15 mouse cellular contexts compared by ENCODE assay signal in the genomic region with DNA sequence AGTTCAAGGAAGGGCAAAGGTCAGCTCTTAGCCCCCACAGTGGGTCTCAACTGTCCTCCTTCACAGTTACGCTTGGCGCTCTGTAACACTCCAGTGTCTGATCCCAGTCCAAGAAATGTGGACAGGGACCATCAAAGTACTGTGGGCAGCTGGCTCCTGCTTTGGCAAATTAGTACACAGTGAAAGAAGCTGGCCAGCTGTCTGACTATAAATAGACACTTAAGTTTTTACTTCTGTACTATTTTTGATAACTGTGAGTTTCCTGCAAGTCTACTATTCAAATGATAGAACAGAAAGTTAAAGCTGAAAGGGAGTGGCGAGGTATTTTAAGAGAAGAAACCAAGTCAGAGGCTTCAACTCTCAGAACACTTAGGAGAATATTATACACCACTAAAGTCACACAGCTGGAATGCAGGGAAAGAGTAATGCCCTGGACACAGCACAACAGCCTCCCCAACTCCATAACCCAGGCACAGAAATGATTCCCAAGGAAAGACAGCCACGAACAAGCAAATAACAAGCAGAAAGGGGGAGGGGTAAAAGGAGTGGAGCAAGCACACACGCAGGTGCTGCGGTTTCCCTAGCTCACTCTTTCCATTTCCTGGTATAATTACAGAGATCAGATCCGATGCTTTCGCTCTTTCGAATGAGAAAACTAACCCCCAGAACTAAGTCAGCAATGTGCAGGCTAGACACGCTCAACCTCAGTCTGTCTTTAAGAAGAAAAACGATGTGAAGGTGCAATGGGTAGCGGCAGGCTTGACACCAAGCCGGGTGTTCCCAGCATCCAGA. TPM values are rescaled to one million over a fixed set of nuclear protein-coding genes. Genes with fewer than 3 reads are reported as not detected.
A peak's percentile ranks its signal among the peaks of the same experiment; 100 is the strongest.
DNase-seq lines count a peak whose midpoint lies in the region; ATAC-seq and TF ChIP-seq lines count a peak whose summit lies in the region.
"Had no signal": no experiment of that assay in that cellular context is flagged by ENCODE, and none has a peak within 500 bp of the region (broad histone marks: within the 10 kb centered on the region; RNA-seq: fewer than 3 reads in every experiment).

No protein-coding gene starts in this region.

- H3K36me3 ChIP-seq in lung, embryonic 14.5 days (ENCODE audit: insufficient read depth), result peaks cover 16% of the 10 kb centered on the region
- H3K36me3 ChIP-seq in forebrain, embryonic 12.5 days (replicated peaks), result no peaks in the 10 kb centered on the region
- H3K36me3 ChIP-seq: hindbrain, embryonic 15.5 days; neural tube, embryonic 12.5 days had no signal

- DNase-seq in lung, embryonic 14.5 days, result peak; percentile 53
- DNase-seq in lung, postnatal 25 days (ENCODE audit: low spot score), result no peak
- peak; percentile 78 for DNase-seq in CD4-positive, CD25-positive, alpha-beta regulatory T cell, adult 2 months (ENCODE audit: low read depth, low spot score)
- peak; percentile 84 for DNase-seq in induced T-regulatory cell, adult 2 months (ENCODE audit: low read depth)
- DNase-seq in telencephalon, adult 2 months (ENCODE audit: low read depth, low spot score), result peak; percentile 13
- no peak for DNase-seq in left cerebral cortex, adult 8-10 months (ENCODE audit: low spot score in 2 of 2)
- DNase-seq: adrenal gland, postnatal 25 days; cerebellum, adult 11 months had no signal

- no peaks in the 10 kb centered on the region for H3K27me3 ChIP-seq in lung, embryonic 14.5 days (ENCODE audit: insufficient read depth, low read length)
- no peaks in the 10 kb centered on the region for H3K27me3 ChIP-seq in forebrain, embryonic 12.5 days
- H3K27me3 ChIP-seq: hindbrain, embryonic 15.5 days; liver, embryonic 12.5 days; neural tube, embryonic 12.5 days had no signal

- H3K4me2 ChIP-seq in lung, embryonic 14.5 days, result no peak overlapping the region
- no peak overlapping the region for H3K4me2 ChIP-seq in forebrain, embryonic 12.5 days
- H3K4me2 ChIP-seq: hindbrain, embryonic 15.5 days; liver, embryonic 12.5 days; neural tube, embryonic 12.5 days had no signal

- no peak for TF ChIP-seq CTCF in lung, embryonic 14.5 days (IDR thresholded peaks at IDR 0.05; ENCODE audit: low read depth)

- H3K4me1 ChIP-seq in lung, embryonic 14.5 days (ENCODE audit: insufficient read depth), result no peaks in the 10 kb centered on the region
- H3K4me1 ChIP-seq in forebrain, embryonic 12.5 days, result no peaks in the 10 kb centered on the region
- H3K4me1 ChIP-seq: hindbrain, embryonic 15.5 days; liver, embryonic 12.5 days; neural tube, embryonic 12.5 days had no signal

- WGBS in lung, embryonic 14.5 days, result 74% methylated on average over 13 of the region's 13 CpGs
- 92% methylated on average over 13 of the region's 13 CpGs for WGBS in forebrain, embryonic 12.5 days

- no peak for ATAC-seq in lung, embryonic 14.5 days (ENCODE audit: insufficient read depth)
- no peak for ATAC-seq in forebrain, embryonic 12.5 days (ENCODE audit: low FRiP score)
- ATAC-seq: liver, embryonic 12.5 days had no signal

- H3K9ac ChIP-seq in lung, embryonic 14.5 days, result no peak overlapping the region
- no peak overlapping the region for H3K9ac ChIP-seq in forebrain, embryonic 12.5 days
- H3K9ac ChIP-seq: hindbrain, embryonic 15.5 days; liver, embryonic 12.5 days; neural tube, embryonic 12.5 days had no signal

- no peak overlapping the region for H3K4me3 ChIP-seq in lung, embryonic 14.5 days (ENCODE audit: low read depth, low read length)
- H3K4me3 ChIP-seq in forebrain, embryonic 12.5 days (replicated peaks), result no peak overlapping the region
- H3K4me3 ChIP-seq: hindbrain, embryonic 15.5 days; liver, embryonic 12.5 days; neural tube, embryonic 12.5 days had no signal

- no peaks in the 10 kb centered on the region for H3K9me3 ChIP-seq in lung, embryonic 14.5 days (ENCODE audit: low read depth, low read length)
- H3K9me3 ChIP-seq in forebrain, embryonic 12.5 days, result no peaks in the 10 kb centered on the region
- H3K9me3 ChIP-seq: hindbrain, embryonic 15.5 days; liver, embryonic 12.5 days; neural tube, embryonic 12.5 days had no signal

- H3K27ac ChIP-seq in lung, embryonic 14.5 days (ENCODE audit: low read depth), result no peak overlapping the region
- no peak overlapping the region for H3K27ac ChIP-seq in forebrain, embryonic 12.5 days
- H3K27ac ChIP-seq: hindbrain, embryonic 15.5 days; kidney, postnatal 0 days; liver, embryonic 12.5 days; neural tube, embryonic 12.5 days had no signal

RNA-seq across cellular contexts. Expression of a gene that starts 25.7 kb away (rescaled TPM):
- polyA plus RNA-seq in lung, embryonic 14.5 days (2014; fragmentation: Nextera tagmentation; extraction: Ambion mirVana), result 82.2 and 83.8 TPM in 2 replicates
- polyA plus RNA-seq in forebrain, embryonic 12.5 days (2016; fragmentation: Nextera tagmentation; extraction: Ambion mirVana), result 27.6 and 29.1 TPM in 2 replicates
- total RNA-seq in left cerebral cortex, adult 8-10 months (2022), result 10 to 100 TPM; 80.0 to 93.2 (median 85.2) TPM

RNA-seq across cellular contexts. Expression of a gene that starts 42.3 kb away (rescaled TPM):
- polyA plus RNA-seq in lung, embryonic 14.5 days (2014; fragmentation: Nextera tagmentation; extraction: Ambion mirVana), result 0.11 TPM in 1 of 2 replicates, not detected in the other
- 0.17 and 0.69 TPM in 2 replicates for polyA plus RNA-seq in forebrain, embryonic 12.5 days (2016; fragmentation: Nextera tagmentation; extraction: Ambion mirVana)
- total RNA-seq in left cerebral cortex, adult 8-10 months (2022), result 1 to 10 TPM in 1 of 4 experiments, under 1 TPM in 3; 0.68 to 1.8 (median 0.77) TPM
- total RNA-seq: adrenal gland, postnatal 25 days; common myeloid progenitor, adult 5-6 weeks had no signal
- polyA plus RNA-seq: testis, adult 2 months had no signal

Comparison
In these comparisons a context has a peak if more than half of its experiments do, and no peak if none do; other contexts are left out.
1. DNase-seq: peak in lung, embryonic 14.5 days (single experiment), CD4-positive, CD25-positive, alpha-beta regulatory T cell, adult 2 months (single experiment), induced T-regulatory cell, adult 2 months (single experiment) and telencephalon, adult 2 months (single experiment); none in lung, postnatal 25 days (single experiment) and left cerebral cortex, adult 8-10 months (0 of 2).